Mouse (Mus musculus) kidney, embryonic 15.5 days (tissue): Measurements from ENCODE around the gene Thoc5. TPM values are rescaled to one million over a fixed set of nuclear protein-coding genes. Genes with fewer than 3 reads are reported as not detected.
A peak's percentile ranks its signal among the peaks of the same experiment; 100 is the strongest.

ENCODE experiments used
- ATAC-seq: fragments of 200-750 bp; cut with Nextera tagmentation; replicated peaks from 2 replicates; pipeline ENCODE4 v1.8.0; 2017; ENCODE audit warnings: moderate TSS enrichment; ENCODE audit not compliant: low FRiP score
- H3K27ac ChIP-seq: fragments of 300-500 bp; sonication (generic); 2 replicates; pipeline ENCODE4 v1.5.1; 2015; ENCODE audit warnings: mild to moderate bottlenecking, inconsistent platforms
- H3K27me3 ChIP-seq: fragments of 300-500 bp; sonication (generic); 2 replicates; pipeline ENCODE4 v1.6.1; 2015; ENCODE audit warnings: inconsistent platforms
- H3K36me3 ChIP-seq: fragments of 300-500 bp; sonication (generic); 2 replicates; pipeline ENCODE4 v1.6.1; 2015; ENCODE audit warnings: inconsistent platforms
- H3K4me1 ChIP-seq: fragments of 300-500 bp; sonication (generic); 2 replicates; pipeline ENCODE4 v1.6.1; 2015; ENCODE audit warnings: inconsistent platforms
- H3K4me2 ChIP-seq: fragments of 300-500 bp; sonication (generic); 2 replicates; pipeline ENCODE4 v1.6.1; 2015; ENCODE audit warnings: moderate library complexity, mild to moderate bottlenecking, inconsistent platforms
- H3K4me3 ChIP-seq: fragments of 300-500 bp; sonication (generic); replicated peaks from 2 replicates; pipeline ENCODE4 v1.5.1; 2015; ENCODE audit warnings: mild to moderate bottlenecking, inconsistent platforms
- H3K9ac ChIP-seq: fragments of 300-500 bp; sonication (generic); 2 replicates; pipeline ENCODE4 v1.6.1; 2015; ENCODE audit warnings: mild to moderate bottlenecking, inconsistent platforms
- H3K9me3 ChIP-seq: fragments of 300-500 bp; sonication (generic); replicated peaks from 2 replicates; pipeline ENCODE4 v1.6.1; 2016; ENCODE audit warnings: inconsistent platforms
- WGBS: fragments of 180-500 bp; shearing (Covaris S2); methylation state at CpG from one replicate; pipeline ENCODE4 v1.1.7; 2015; ENCODE audit warnings: mixed read lengths; 5-methylcytosine and 5-hydroxymethylcytosine counted together
- polyA plus RNA-seq: library from polyadenylated mRNA; unstranded; fragments of >200 nt; fragmentation: Nextera tagmentation; extraction: Ambion mirVana; gene quantifications from 2 replicates; pipeline ENCODE4 v1.2.1, GENCODE M21; 2015

The Thoc5 gene
- polyA plus RNA-seq, 1 experiment from 2014 or later: 39.7 TPM

- 85% methylated on average over 7 of the region's 7 CpGs for WGBS
- Histone ChIP-seq H3K4me2 (no peak overlapping the region), H3K27ac (no peak overlapping the region), H3K36me3 (peaks cover 95% of the 10 kb centered on the region), H3K27me3 (no peaks in the 10 kb centered on the region), H3K4me3 (no peak overlapping the region), H3K4me1 (0 out of 2 replicates have a peak, but pooled peaks cover 5% of the 10 kb centered on the region), H3K9me3 (no peaks in the 10 kb centered on the region), H3K9ac (no peak overlapping the region)
- ATAC-seq: no peak
Observed at GRCm38 (mm10) chr11:4921751-4922150, 26.6 kb downstream of the Thoc5 start.

GRCm38 (mm10) chr11:4927224-4927623, 32.1 kb downstream of the Thoc5 start:
- H3K27ac ChIP-seq: peak overlapping the region; percentile 66

GRCm38 (mm10) chr11:4931009-4931601, 36.0 kb downstream of the Thoc5 start:
- no peak overlapping the region for H3K4me3 ChIP-seq
- H3K36me3 ChIP-seq: peaks cover 43% of the 10 kb centered on the region
- WGBS: 53% methylated on average over 1 of the region's 1 CpGs
- no peak overlapping the region for H3K9ac ChIP-seq
- H3K27ac ChIP-seq: peak overlapping the region; percentile 41; the same call in 1 of the 2 replicates
- peaks cover 20% of the 10 kb centered on the region for H3K4me1 ChIP-seq
- ATAC-seq: 0 out of 2 replicates have a peak, but pooled peaks have one; percentile 33
- no peaks in the 10 kb centered on the region for H3K27me3 ChIP-seq
- H3K9me3 ChIP-seq: no peaks in the 10 kb centered on the region
- no peak overlapping the region for H3K4me2 ChIP-seq

More at GRCm38 (mm10) chr11:4927224-4927623, 32.1 kb downstream of the Thoc5 start:
- Histone ChIP-seq H3K4me2 (no peak overlapping the region), H3K27me3 (no peaks in the 10 kb centered on the region), H3K4me1 (peaks cover 20% of the 10 kb centered on the region), H3K36me3 (peaks cover 80% of the 10 kb centered on the region), H3K9ac (no peak overlapping the region), H3K4me3 (no peak overlapping the region), H3K9me3 (no peaks in the 10 kb centered on the region)
- no peak for ATAC-seq
- 84% methylated on average over 3 of the region's 3 CpGs for WGBS

- Histone ChIP-seq H3K27ac (no peak overlapping the region), H3K27me3 (no peaks in the 10 kb centered on the region), H3K9me3 (no peaks in the 10 kb centered on the region), H3K4me2 (no peak overlapping the region), H3K36me3 (no peaks in the 10 kb centered on the region), H3K9ac (no peak overlapping the region), H3K4me1 (peaks cover 5% of the 10 kb centered on the region), H3K4me3 (no peak overlapping the region)
- ATAC-seq: no peak
- WGBS: 71% methylated on average over 5 of the region's 5 CpGs
Observed at GRCm38 (mm10) chr11:4936243-4936642, 41.1 kb downstream of the Thoc5 start.

- WGBS: 35% methylated on average over 13 of the region's 13 CpGs
- Histone ChIP-seq H3K4me3 (peak overlapping the region; percentile 56), H3K9me3 (no peaks in the 10 kb centered on the region), H3K36me3 (no peaks in the 10 kb centered on the region), H3K4me1 (peaks cover 24% of the 10 kb centered on the region), H3K27ac (no peak overlapping the region), H3K27me3 (peaks cover 85% of the 10 kb centered on the region), H3K4me2 (peak overlapping the region; percentile 95), H3K9ac (no peak overlapping the region)
- no peak for ATAC-seq
Observed at GRCm38 (mm10) chr11:4946530-4946929, 51.4 kb downstream of the Thoc5 start.

- Histone ChIP-seq H3K9ac (peak overlapping the region; percentile 12; the same call in 1 of the 2 replicates), H3K4me3 (peak overlapping the region; percentile 56), H3K36me3 (no peaks in the 10 kb centered on the region), H3K4me2 (peak overlapping the region; percentile 95), H3K4me1 (peaks cover 24% of the 10 kb centered on the region), H3K27ac (no peak overlapping the region), H3K27me3 (peaks cover 91% of the 10 kb centered on the region), H3K9me3 (no peaks in the 10 kb centered on the region)
- under 1% methylated on average over 118 of the region's 120 CpGs for WGBS
- ATAC-seq: peak; percentile 74; the same call in 1 of the 2 replicates
Observed at GRCm38 (mm10) chr11:4946947-4947812, 52.1 kb downstream of the Thoc5 start.

GRCm38 (mm10) chr11:4947813-4948174, 52.7 kb downstream of the Thoc5 start, which contains the start of gene Nefh:
Gene Nefh (minus strand): TSS chr11:4948064.
- under 1% methylated on average over 37 of the region's 41 CpGs for WGBS
- peak within 1 kb of the TSS; percentile 12; the same call in 1 of the 2 replicates for H3K9ac ChIP-seq
- H3K4me1 ChIP-seq: peaks cover 24% of the 10 kb centered on the region
- 0 out of 2 replicates have a peak, but pooled peaks have one; percentile 10 for ATAC-seq
- peak within 1 kb of the TSS; percentile 56 for H3K4me3 ChIP-seq
- H3K4me2 ChIP-seq: peak within 1 kb of the TSS; percentile 95
- H3K27me3 ChIP-seq: peaks cover 93% of the 10 kb centered on the region
- no peaks in the 10 kb centered on the region for H3K9me3 ChIP-seq
- no peak within 1 kb of the TSS for H3K27ac ChIP-seq
- H3K36me3 ChIP-seq: no peaks in the 10 kb centered on the region

GRCm38 (mm10) chr11:4948792-4949191, 53.7 kb downstream of the Thoc5 start:
- Histone ChIP-seq H3K9ac (no peak overlapping the region), H3K4me3 (no peak overlapping the region), H3K27ac (no peak overlapping the region), H3K4me2 (peak overlapping the region; percentile 29; the same call in 1 of the 2 replicates), H3K9me3 (no peaks in the 10 kb centered on the region), H3K36me3 (no peaks in the 10 kb centered on the region), H3K27me3 (peaks cover 97% of the 10 kb centered on the region), H3K4me1 (peaks cover 24% of the 10 kb centered on the region)
- ATAC-seq: no peak
- 36% methylated on average over 8 of the region's 8 CpGs for WGBS

GRCm38 (mm10) chr11:4949256-4950044, 54.3 kb downstream of the Thoc5 start:
- H3K4me3 ChIP-seq: no peak overlapping the region
- H3K4me1 ChIP-seq: peaks cover 24% of the 10 kb centered on the region
- peak overlapping the region; percentile 29; the same call in 1 of the 2 replicates for H3K4me2 ChIP-seq
- H3K36me3 ChIP-seq: no peaks in the 10 kb centered on the region
- H3K27ac ChIP-seq: no peak overlapping the region
- H3K27me3 ChIP-seq: peaks cover 97% of the 10 kb centered on the region
- no peak overlapping the region for H3K9ac ChIP-seq
- no peak; the same call in 1 of the 2 replicates for ATAC-seq
- H3K9me3 ChIP-seq: no peaks in the 10 kb centered on the region
- WGBS: 6% methylated on average over 23 of the region's 23 CpGs

GRCm38 (mm10) chr11:4953401-4953800, 58.3 kb downstream of the Thoc5 start:
- H3K27ac ChIP-seq: no peak overlapping the region
- ATAC-seq: no peak
- whole genome bisulfite sequencing: 5% methylated on average over 6 of the region's 6 CpGs
- no peaks in the 10 kb centered on the region for H3K36me3 ChIP-seq
- H3K4me3 ChIP-seq: no peak overlapping the region
- H3K4me2 ChIP-seq: no peak overlapping the region
- H3K9ac ChIP-seq: no peak overlapping the region
- peaks cover 6% of the 10 kb centered on the region for H3K4me1 ChIP-seq
- peaks cover 77% of the 10 kb centered on the region for H3K27me3 ChIP-seq
- no peaks in the 10 kb centered on the region for H3K9me3 ChIP-seq

GRCm38 (mm10) chr11:4953918-4954317, 58.8 kb downstream of the Thoc5 start:
- Histone ChIP-seq H3K4me1 (peaks cover 6% of the 10 kb centered on the region), H3K36me3 (no peaks in the 10 kb centered on the region), H3K9me3 (no peaks in the 10 kb centered on the region), H3K27ac (no peak overlapping the region), H3K4me3 (no peak overlapping the region), H3K4me2 (no peak overlapping the region), H3K27me3 (peaks cover 72% of the 10 kb centered on the region), H3K9ac (no peak overlapping the region)
- 1% methylated on average over 8 of the region's 8 CpGs for WGBS
- ATAC-seq: no peak
